Mouse (Mus musculus): Measurements from ENCODE around the gene Nanos1.

Gene Nanos1

GRCm38 (mm10) chr19:60789452-60789851 is 33.7 kb downstream of the Nanos1 start:
- no peak for DNase-seq

GRCm38 (mm10) chr19:60789919-60790506 is 34.2 kb downstream of the Nanos1 start:
- peak; percentile 65 for DNase-seq

GRCm38 (mm10) chr19:60790551-60791161 is 34.9 kb downstream of the Nanos1 start, which contains the start of gene Eif3a:
Eif3a (minus strand) TSS chr19:60790658.
- DNase-seq = peak; percentile 94

GRCm38 (mm10) chr19:60791164-60791563 is 35.4 kb downstream of the Nanos1 start:
- no peak for DNase-seq

- no peak for DNase-seq
Observed at GRCm38 (mm10) chr19:60793170-60793707, 37.5 kb downstream of the Nanos1 start.

- peak; percentile 27 for DNase-seq
Observed at GRCm38 (mm10) chr19:60795244-60795643, 39.5 kb downstream of the Nanos1 start.

GRCm38 (mm10) chr19:60797415-60797814 is 41.6 kb downstream of the Nanos1 start:
- no peak for DNase-seq

GRCm38 (mm10) chr19:60799867-60800569 is 44.2 kb downstream of the Nanos1 start:
- no peak for DNase-seq

GRCm38 (mm10) chr19:60804903-60805302 is 49.1 kb downstream of the Nanos1 start:
- no peak for DNase-seq

Data from kidney, adult 9 months (tissue).